Mouse (Mus musculus) neural tube, embryonic 13.5 days (tissue): ENCODE measurements around the gene Gm20388. TPM values are rescaled to one million over a fixed set of nuclear protein-coding genes. Genes with fewer than 3 reads are reported as not detected.

Source experiments
- ATAC-seq: fragments of 200-750 bp; cut with Nextera tagmentation; 2 replicates; pipeline ENCODE4 v1.8.0; 2017; ENCODE audit warnings: low read depth, mild to moderate bottlenecking, moderate TSS enrichment, moderate library complexity
- H3K27ac ChIP-seq: fragments of 300-500 bp; sonication (generic); replicated peaks from 2 replicates; pipeline ENCODE4 v1.5.1; 2015; ENCODE audit warnings: moderate library complexity, mild to moderate bottlenecking, inconsistent platforms
- H3K27me3 ChIP-seq: fragments of 300-500 bp; sonication (generic); 2 replicates; pipeline ENCODE4 v1.6.1; 2015; ENCODE audit warnings: mild to moderate bottlenecking, inconsistent platforms
- H3K36me3 ChIP-seq: fragments of 300-500 bp; sonication (generic); 2 replicates; pipeline ENCODE4 v1.6.1; 2015; ENCODE audit warnings: mild to moderate bottlenecking, inconsistent platforms
- H3K4me1 ChIP-seq: fragments of 300-500 bp; sonication (generic); replicated peaks from 2 replicates; pipeline ENCODE4 v1.6.1; 2015; ENCODE audit warnings: inconsistent platforms
- H3K4me2 ChIP-seq: fragments of 300-500 bp; sonication (generic); 2 replicates; pipeline ENCODE4 v1.6.1; 2015; ENCODE audit warnings: inconsistent platforms, mild to moderate bottlenecking, moderate library complexity
- H3K4me3 ChIP-seq: fragments of 300-500 bp; sonication (generic); 2 replicates; pipeline ENCODE4 v1.5.1; 2015; ENCODE audit warnings: mild to moderate bottlenecking, inconsistent platforms
- H3K9ac ChIP-seq: fragments of 300-500 bp; sonication (generic); 2 replicates; pipeline ENCODE4 v1.6.1; 2015; ENCODE audit warnings: moderate library complexity, mild to moderate bottlenecking, inconsistent platforms
- H3K9me3 ChIP-seq: fragments of 300-500 bp; sonication (generic); 2 replicates; pipeline ENCODE4 v1.6.1; 2016; ENCODE audit warnings: inconsistent platforms
- WGBS: fragments of 180-500 bp; shearing (Covaris S2); methylation state at CpG from one replicate; pipeline ENCODE4 v1.1.7; 2015; 5-methylcytosine and 5-hydroxymethylcytosine counted together
- polyA plus RNA-seq: library from polyadenylated mRNA; unstranded; fragments of >200 nt; fragmentation: Nextera tagmentation; extraction: Ambion mirVana; gene quantifications from 2 replicates; pipeline ENCODE4 v1.2.1, GENCODE M21; 2015

The Gm20388 gene
- polyA plus RNA-seq, 1 experiment from 2014 or later = 0.27 TPM

GRCm38 (mm10) chr8:120167821-120168220 is 257.2 kb downstream of the Gm20388 start:
- 0 out of 2 replicates have a peak overlapping the region, but pooled peaks have one; percentile 7 for H3K4me2 ChIP-seq
- WGBS = 10% methylated on average over 5 of the region's 5 CpGs
- H3K27ac ChIP-seq = no peak overlapping the region
- no peaks in the 10 kb centered on the region for H3K36me3 ChIP-seq
- peaks cover 7% of the 10 kb centered on the region; the same call in 1 of the 2 replicates for H3K27me3 ChIP-seq
- ATAC-seq = peak; percentile 75
- peaks cover 16% of the 10 kb centered on the region for H3K4me1 ChIP-seq
- H3K9me3 ChIP-seq = no peaks in the 10 kb centered on the region
- H3K9ac ChIP-seq = peak overlapping the region; percentile 13; the same call in 1 of the 2 replicates
- no peak overlapping the region for H3K4me3 ChIP-seq

GRCm38 (mm10) chr8:120169119-120169518 is 258.5 kb downstream of the Gm20388 start:
- Histone ChIP-seq H3K27ac (no peak overlapping the region), H3K36me3 (no peaks in the 10 kb centered on the region), H3K4me3 (no peak overlapping the region), H3K27me3 (peaks cover 9% of the 10 kb centered on the region; the same call in 1 of the 2 replicates), H3K4me2 (no peak overlapping the region), H3K9ac (no peak overlapping the region), H3K4me1 (peaks cover 16% of the 10 kb centered on the region), H3K9me3 (no peaks in the 10 kb centered on the region)
- no peak for ATAC-seq
- WGBS = 59% methylated on average over 8 of the region's 8 CpGs

GRCm38 (mm10) chr8:120173195-120173594 is 262.6 kb downstream of the Gm20388 start:
- no peak for ATAC-seq
- Histone ChIP-seq H3K4me1 (peaks cover 29% of the 10 kb centered on the region), H3K9ac (no peak overlapping the region), H3K4me3 (no peak overlapping the region), H3K27me3 (peaks cover 22% of the 10 kb centered on the region), H3K36me3 (no peaks in the 10 kb centered on the region), H3K27ac (no peak overlapping the region), H3K9me3 (no peaks in the 10 kb centered on the region), H3K4me2 (no peak overlapping the region)
- 83% methylated on average over 1 of the region's 1 CpGs for WGBS

- no peak for ATAC-seq
- Histone ChIP-seq H3K27me3 (peaks cover 15% of the 10 kb centered on the region), H3K9ac (no peak overlapping the region), H3K4me1 (peaks cover 37% of the 10 kb centered on the region), H3K9me3 (no peaks in the 10 kb centered on the region), H3K27ac (no peak overlapping the region), H3K4me3 (no peak overlapping the region), H3K4me2 (no peak overlapping the region), H3K36me3 (no peaks in the 10 kb centered on the region)
- 51% methylated on average over 18 of the region's 18 CpGs for WGBS
These were observed 264.0 kb downstream of the Gm20388 start for GRCm38 (mm10) chr8:120174606-120175005.

- 18% methylated on average over 4 of the region's 4 CpGs for WGBS
- peak overlapping the region; percentile 44; the same call in 1 of the 2 replicates for H3K4me2 ChIP-seq
These were observed 266.0 kb downstream of the Gm20388 start for GRCm38 (mm10) chr8:120176605-120177004.

GRCm38 (mm10) chr8:120177318-120178123 is 266.9 kb downstream of the Gm20388 start, which contains the start of gene Fam92b:
Gene Fam92b (minus strand): TSS chr8:120177466.
- H3K9me3 ChIP-seq = no peaks in the 10 kb centered on the region
- no peak within 1 kb of the TSS for H3K4me3 ChIP-seq
- peak within 1 kb of the TSS; percentile 86 for H3K27ac ChIP-seq
- H3K27me3 ChIP-seq = peaks cover 15% of the 10 kb centered on the region
- H3K9ac ChIP-seq = peak within 1 kb of the TSS; percentile 59
- H3K4me1 ChIP-seq = peaks cover 50% of the 10 kb centered on the region
- H3K4me2 ChIP-seq = peak within 1 kb of the TSS; percentile 44
- H3K36me3 ChIP-seq = no peaks in the 10 kb centered on the region
- 1% methylated on average over 24 of the region's 26 CpGs for WGBS
- peak; percentile 82 for ATAC-seq

More at GRCm38 (mm10) chr8:120176605-120177004, 266.0 kb downstream of the Gm20388 start:
- Histone ChIP-seq H3K9ac (no peak overlapping the region), H3K27me3 (peaks cover 15% of the 10 kb centered on the region), H3K9me3 (no peaks in the 10 kb centered on the region), H3K27ac (peak overlapping the region; percentile 86), H3K36me3 (no peaks in the 10 kb centered on the region), H3K4me1 (peaks cover 50% of the 10 kb centered on the region), H3K4me3 (no peak overlapping the region)
- ATAC-seq = no peak; the same call in 1 of the 2 replicates

- peak overlapping the region; percentile 86 for H3K27ac ChIP-seq
- no peaks in the 10 kb centered on the region for H3K36me3 ChIP-seq
- no peak overlapping the region for H3K4me3 ChIP-seq
- peaks cover 50% of the 10 kb centered on the region for H3K4me1 ChIP-seq
- H3K4me2 ChIP-seq = peak overlapping the region; percentile 44
- peaks cover 15% of the 10 kb centered on the region for H3K27me3 ChIP-seq
- peak overlapping the region; percentile 59; the same call in 1 of the 2 replicates for H3K9ac ChIP-seq
- ATAC-seq = no peak
- 3% methylated on average over 10 of the region's 10 CpGs for WGBS
- no peaks in the 10 kb centered on the region for H3K9me3 ChIP-seq
These were observed 267.5 kb downstream of the Gm20388 start for GRCm38 (mm10) chr8:120178124-120178514.

- Histone ChIP-seq H3K36me3 (no peaks in the 10 kb centered on the region), H3K27me3 (peaks cover 14% of the 10 kb centered on the region), H3K9ac (0 out of 2 replicates have a peak overlapping the region, but pooled peaks have one; percentile 43), H3K4me3 (no peak overlapping the region), H3K4me2 (peak overlapping the region; percentile 45), H3K27ac (peak overlapping the region; percentile 64), H3K9me3 (no peaks in the 10 kb centered on the region), H3K4me1 (peaks cover 51% of the 10 kb centered on the region)
- ATAC-seq = peak; percentile 56
- WGBS = 0% methylated on average over 10 of the region's 10 CpGs
These were observed 268.4 kb downstream of the Gm20388 start for GRCm38 (mm10) chr8:120179027-120179431.

GRCm38 (mm10) chr8:120180445-120180970 is 269.9 kb downstream of the Gm20388 start:
- peaks cover 66% of the 10 kb centered on the region for H3K4me1 ChIP-seq
- H3K36me3 ChIP-seq = no peaks in the 10 kb centered on the region
- H3K4me3 ChIP-seq = no peak overlapping the region
- 0 out of 2 replicates have a peak overlapping the region, but pooled peaks have one; percentile 33 for H3K27ac ChIP-seq
- no peaks in the 10 kb centered on the region for H3K27me3 ChIP-seq
- no peak overlapping the region for H3K4me2 ChIP-seq
- H3K9ac ChIP-seq = no peak overlapping the region
- WGBS = 16% methylated on average over 7 of the region's 7 CpGs
- no peaks in the 10 kb centered on the region for H3K9me3 ChIP-seq
- ATAC-seq = no peak

- Histone ChIP-seq H3K27me3 (no peaks in the 10 kb centered on the region), H3K9ac (no peak overlapping the region), H3K27ac (no peak overlapping the region), H3K9me3 (no peaks in the 10 kb centered on the region), H3K4me3 (no peak overlapping the region), H3K4me1 (peaks cover 68% of the 10 kb centered on the region), H3K4me2 (no peak overlapping the region), H3K36me3 (no peaks in the 10 kb centered on the region)
- ATAC-seq = no peak
- WGBS = 89% methylated on average over 5 of the region's 5 CpGs
These were observed 270.6 kb downstream of the Gm20388 start for GRCm38 (mm10) chr8:120181274-120181673.

GRCm38 (mm10) chr8:120181861-120182414 is 271.3 kb downstream of the Gm20388 start:
- Histone ChIP-seq H3K27me3 (no peaks in the 10 kb centered on the region), H3K4me2 (no peak overlapping the region), H3K4me1 (peaks cover 68% of the 10 kb centered on the region), H3K36me3 (no peaks in the 10 kb centered on the region), H3K4me3 (no peak overlapping the region), H3K9ac (no peak overlapping the region), H3K27ac (no peak overlapping the region), H3K9me3 (no peaks in the 10 kb centered on the region)
- 85% methylated on average over 4 of the region's 4 CpGs for WGBS
- ATAC-seq = no peak

GRCm38 (mm10) chr8:120184366-120184765 is 273.7 kb downstream of the Gm20388 start:
- Histone ChIP-seq H3K9ac (no peak overlapping the region), H3K27ac (peak overlapping the region; percentile 92), H3K36me3 (no peaks in the 10 kb centered on the region), H3K27me3 (no peaks in the 10 kb centered on the region), H3K9me3 (no peaks in the 10 kb centered on the region), H3K4me3 (no peak overlapping the region), H3K4me2 (no peak overlapping the region), H3K4me1 (peaks cover 46% of the 10 kb centered on the region)
- WGBS = 37% methylated on average over 9 of the region's 9 CpGs
- 0 out of 2 replicates have a peak, but pooled peaks have one; percentile 6 for ATAC-seq
